Mouse (Mus musculus): ENCODE data around the gene Gm13290. TPM values are rescaled to one million over a fixed set of nuclear protein-coding genes. Genes with fewer than 3 reads are reported as not detected.
A peak's percentile ranks its signal among the peaks of the same experiment; 100 is the strongest.

Gene Gm13290
- total and polyA plus RNA-seq, 2 experiments from 2014 or later = not detected

DNA sequence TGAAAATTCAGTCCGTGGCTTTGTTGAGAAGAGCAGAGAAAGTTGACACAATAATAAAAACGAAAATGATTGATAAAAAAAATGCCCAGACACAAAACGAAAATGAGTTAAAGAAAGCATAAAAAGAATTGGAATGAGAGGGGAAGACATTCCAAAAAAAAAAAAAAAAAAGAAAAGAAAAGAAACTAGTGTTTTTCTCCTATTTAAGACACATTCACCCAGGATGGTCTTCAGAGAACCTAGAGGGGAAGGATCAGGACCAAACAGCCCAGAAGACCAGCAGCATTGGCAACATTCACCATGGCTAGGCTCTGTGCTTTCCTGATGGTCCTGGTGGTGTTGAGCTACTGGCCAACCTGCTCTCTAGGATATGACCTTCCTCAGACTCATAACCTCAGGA lies 42.3 kb downstream of the Gm13290 start, which contains the start of gene Ifna7:
Gene Ifna7, plus strand, starts transcription at position 301 of the 400 bp plus-strand sequence.
- 62% methylated on average over 3 of the region's 3 CpGs for WGBS
- Histone ChIP-seq H3K4me3 (ENCODE audit: low read depth, low read length) (no peak within 1 kb of the TSS), H3K4me2 (ENCODE audit: low read depth) (no peak within 1 kb of the TSS)

DNA sequence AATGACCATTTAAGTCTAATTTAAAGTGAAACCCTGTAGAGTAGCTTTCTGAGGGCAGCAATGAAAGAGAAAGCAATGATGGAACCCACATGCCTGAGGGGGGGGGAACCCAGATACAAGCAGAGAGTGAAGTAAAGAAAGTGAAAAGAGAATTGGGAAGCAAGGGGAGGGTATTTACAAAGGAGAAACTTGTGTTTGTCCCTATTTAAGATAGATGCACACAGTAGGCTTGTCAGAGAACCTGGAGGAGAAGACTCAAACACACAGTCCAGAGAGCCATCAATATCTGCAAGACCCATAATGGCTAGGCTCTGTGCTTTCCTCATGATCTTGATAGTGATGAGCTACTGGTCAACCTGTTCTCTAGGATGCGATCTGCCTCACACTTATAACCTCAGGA lies 46.0 kb downstream of the Gm13290 start, which contains the start of gene Ifna11:
Gene Ifna11, plus strand, starts transcription at position 301 of the 400 bp plus-strand sequence.
- ATAC-seq (no peak), DNase-seq (no peak)
- TF ChIP-seq CTCF (IDR thresholded peaks at IDR 0.05; ENCODE audit: low read depth) = no peak
- no peaks in the 10 kb centered on the region for H3K9me3 ChIP-seq (ENCODE audit: low read length)
- H3K4me3 ChIP-seq (ENCODE audit: low read depth, low read length) = no peak within 1 kb of the TSS
- H3K27me3 ChIP-seq (ENCODE audit: insufficient read depth, low read length) = no peaks in the 10 kb centered on the region
- H3K9ac ChIP-seq = no peak within 1 kb of the TSS
- H3K27ac ChIP-seq (ENCODE audit: low read depth, low read length) = no peak within 1 kb of the TSS
- H3K4me1 ChIP-seq (ENCODE audit: insufficient read depth) = no peaks in the 10 kb centered on the region
- no peak within 1 kb of the TSS for H3K4me2 ChIP-seq (ENCODE audit: low read depth)
- 92% methylated on average over 1 of the region's 1 CpGs for WGBS
- no peaks in the 10 kb centered on the region for H3K36me3 ChIP-seq (ENCODE audit: insufficient read depth)

More for the DNA sequence above, 42.3 kb downstream of the Gm13290 start, which contains the start of gene Ifna7:
- no peaks in the 10 kb centered on the region for H3K27me3 ChIP-seq (ENCODE audit: insufficient read depth, low read length)
- no peak within 1 kb of the TSS for H3K27ac ChIP-seq (ENCODE audit: low read depth, low read length)
- no peak within 1 kb of the TSS for H3K9ac ChIP-seq
- ATAC-seq = no peak
- no peaks in the 10 kb centered on the region for H3K36me3 ChIP-seq (ENCODE audit: insufficient read depth)
- H3K9me3 ChIP-seq (ENCODE audit: low read length) = no peaks in the 10 kb centered on the region
- no peak for TF ChIP-seq CTCF (IDR thresholded peaks at IDR 0.05; ENCODE audit: low read depth)
- H3K4me1 ChIP-seq (ENCODE audit: insufficient read depth) = no peaks in the 10 kb centered on the region
- DNase-seq = no peak

DNA sequence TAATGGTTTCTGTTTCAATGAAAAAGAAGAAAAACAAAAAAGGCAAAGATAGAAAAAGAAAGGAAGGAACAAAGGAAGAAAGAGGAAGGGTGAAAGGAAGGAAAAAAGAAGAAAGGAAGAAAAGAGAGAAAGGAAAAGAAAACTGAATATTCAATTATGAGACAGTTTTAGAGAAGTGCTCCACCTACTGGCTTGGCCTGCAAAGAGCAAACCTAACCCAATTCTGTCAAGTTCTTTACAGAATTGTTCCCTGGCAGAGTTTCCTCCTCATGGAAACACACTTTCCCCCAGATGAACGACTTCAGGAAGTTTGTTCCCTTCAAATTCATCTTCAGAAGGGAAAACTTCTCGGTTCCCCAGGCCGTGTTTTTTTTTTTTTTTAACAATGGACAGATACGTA lies 49.4 kb downstream of the Gm13290 start:
- DNase-seq = peak; percentile 36
- 26% methylated on average over 4 of the region's 4 CpGs for WGBS

More for the DNA sequence above, 49.4 kb downstream of the Gm13290 start:
- Histone ChIP-seq H3K9me3 (ENCODE audit: low read length) (no peaks in the 10 kb centered on the region), H3K27me3 (ENCODE audit: insufficient read depth, low read length) (no peaks in the 10 kb centered on the region), H3K36me3 (ENCODE audit: insufficient read depth) (no peaks in the 10 kb centered on the region), H3K4me3 (ENCODE audit: low read depth, low read length) (no peak overlapping the region), H3K9ac (no peak overlapping the region), H3K4me2 (ENCODE audit: low read depth) (no peak overlapping the region), H3K27ac (ENCODE audit: low read depth, low read length) (no peak overlapping the region), H3K4me1 (ENCODE audit: insufficient read depth) (no peaks in the 10 kb centered on the region)
- ATAC-seq = no peak
- TF ChIP-seq CTCF (IDR thresholded peaks at IDR 0.05; ENCODE audit: low read depth) = peak; percentile 69

Other genes starting within 250 kb of the Gm13290 start
Only the 30 nearest of the 31 such genes appear.
- gene Ifna14, start 202.0 kb upstream of the Gm13290 start, total RNA-seq (2014; rRNA removed) = not detected in 2 replicates
- gene Ifna14, start 202.0 kb upstream of the Gm13290 start, polyA plus RNA-seq (2015; fragmentation: Nextera tagmentation; extraction: Ambion mirVana) = not detected in 2 replicates
- not detected in 2 replicates for gene Ifna9, start 181.4 kb upstream of the Gm13290 start, total RNA-seq (2014; rRNA removed)
- not detected in 2 replicates for gene Ifna9, start 181.4 kb upstream of the Gm13290 start, polyA plus RNA-seq (2015; fragmentation: Nextera tagmentation; extraction: Ambion mirVana)
- gene Ifna12, start 170.5 kb upstream of the Gm13290 start, total RNA-seq (2014; rRNA removed) = not detected in 2 replicates
- gene Ifna12, start 170.5 kb upstream of the Gm13290 start, polyA plus RNA-seq (2015; fragmentation: Nextera tagmentation; extraction: Ambion mirVana) = not detected in 2 replicates
- not detected in 2 replicates for gene C87499, start 139.4 kb upstream of the Gm13290 start, total RNA-seq (2014; rRNA removed)
- not detected in 2 replicates for gene C87499, start 139.4 kb upstream of the Gm13290 start, polyA plus RNA-seq (2015; fragmentation: Nextera tagmentation; extraction: Ambion mirVana)
- not detected in 2 replicates for gene Ifna13, start 129.4 kb upstream of the Gm13290 start, total RNA-seq (2014; rRNA removed)
- not detected in 2 replicates for gene Ifna13, start 129.4 kb upstream of the Gm13290 start, polyA plus RNA-seq (2015; fragmentation: Nextera tagmentation; extraction: Ambion mirVana)
- gene Ifna16, start 96.9 kb upstream of the Gm13290 start, total RNA-seq (2014; rRNA removed) = not detected in 2 replicates
- gene Ifna16, start 96.9 kb upstream of the Gm13290 start, polyA plus RNA-seq (2015; fragmentation: Nextera tagmentation; extraction: Ambion mirVana) = not detected in 2 replicates
- gene Ifna2, start 89.9 kb upstream of the Gm13290 start, total RNA-seq (2014; rRNA removed) = not detected in 2 replicates
- gene Ifna2, start 89.9 kb upstream of the Gm13290 start, polyA plus RNA-seq (2015; fragmentation: Nextera tagmentation; extraction: Ambion mirVana) = not detected in 2 replicates
- gene Ifnab, start 82.5 kb upstream of the Gm13290 start, total RNA-seq (2014; rRNA removed) = not detected in 2 replicates
- gene Ifnab, start 82.5 kb upstream of the Gm13290 start, polyA plus RNA-seq (2015; fragmentation: Nextera tagmentation; extraction: Ambion mirVana) = not detected in 2 replicates
- 1.2 and 2.9 TPM in 2 replicates for gene Gm26566, start 52.0 kb upstream of the Gm13290 start, total RNA-seq (2014; rRNA removed)
- gene Gm26566, start 52.0 kb upstream of the Gm13290 start, polyA plus RNA-seq (2015; fragmentation: Nextera tagmentation; extraction: Ambion mirVana) = 0.84 and 1.1 TPM in 2 replicates
- gene Klhl9, start 51.4 kb upstream of the Gm13290 start, total RNA-seq (2014; rRNA removed) = 171 and 176 TPM in 2 replicates
- gene Klhl9, start 51.4 kb upstream of the Gm13290 start, polyA plus RNA-seq (2015; fragmentation: Nextera tagmentation; extraction: Ambion mirVana) = 65.8 and 78.1 TPM in 2 replicates
- gene Gm13271, start 19.0 kb upstream of the Gm13290 start, total RNA-seq (2014; rRNA removed) = not detected in 2 replicates
- not detected in 2 replicates for gene Gm13271, start 19.0 kb upstream of the Gm13290 start, polyA plus RNA-seq (2015; fragmentation: Nextera tagmentation; extraction: Ambion mirVana)
- not detected in 2 replicates for gene Gm13283, start 13.7 kb upstream of the Gm13290 start, total RNA-seq (2014; rRNA removed)
- gene Gm13283, start 13.7 kb upstream of the Gm13290 start, polyA plus RNA-seq (2015; fragmentation: Nextera tagmentation; extraction: Ambion mirVana) = not detected in 2 replicates
- not detected in 2 replicates for gene Gm13289, start 3.1 kb downstream of the Gm13290 start, total RNA-seq (2014; rRNA removed)
- gene Gm13289, start 3.1 kb downstream of the Gm13290 start, polyA plus RNA-seq (2015; fragmentation: Nextera tagmentation; extraction: Ambion mirVana) = not detected in 2 replicates
- not detected in 2 replicates for gene Gm13272, start 6.0 kb downstream of the Gm13290 start, total RNA-seq (2014; rRNA removed)
- not detected in 2 replicates for gene Gm13272, start 6.0 kb downstream of the Gm13290 start, polyA plus RNA-seq (2015; fragmentation: Nextera tagmentation; extraction: Ambion mirVana)
- 0.33 TPM in 1 of 2 replicates, not detected in the other for gene Ifnz, start 8.3 kb downstream of the Gm13290 start, total RNA-seq (2014; rRNA removed)
- not detected in 2 replicates for gene Ifnz, start 8.3 kb downstream of the Gm13290 start, polyA plus RNA-seq (2015; fragmentation: Nextera tagmentation; extraction: Ambion mirVana)
- not detected in 2 replicates for gene Gm13276, start 11.9 kb downstream of the Gm13290 start, total RNA-seq (2014; rRNA removed)
- gene Gm13276, start 11.9 kb downstream of the Gm13290 start, polyA plus RNA-seq (2015; fragmentation: Nextera tagmentation; extraction: Ambion mirVana) = not detected in 2 replicates
- gene Gm13277, start 14.8 kb downstream of the Gm13290 start, total RNA-seq (2014; rRNA removed) = not detected in 2 replicates
- not detected in 2 replicates for gene Gm13277, start 14.8 kb downstream of the Gm13290 start, polyA plus RNA-seq (2015; fragmentation: Nextera tagmentation; extraction: Ambion mirVana)
- not detected in 2 replicates for gene Gm13278, start 17.7 kb downstream of the Gm13290 start, total RNA-seq (2014; rRNA removed)
- gene Gm13278, start 17.7 kb downstream of the Gm13290 start, polyA plus RNA-seq (2015; fragmentation: Nextera tagmentation; extraction: Ambion mirVana) = not detected in 2 replicates
- not detected in 2 replicates for gene Gm13275, start 20.7 kb downstream of the Gm13290 start, total RNA-seq (2014; rRNA removed)
- not detected in 2 replicates for gene Gm13275, start 20.7 kb downstream of the Gm13290 start, polyA plus RNA-seq (2015; fragmentation: Nextera tagmentation; extraction: Ambion mirVana)
- gene Gm13279, start 23.6 kb downstream of the Gm13290 start, total RNA-seq (2014; rRNA removed) = not detected in 2 replicates
- gene Gm13279, start 23.6 kb downstream of the Gm13290 start, polyA plus RNA-seq (2015; fragmentation: Nextera tagmentation; extraction: Ambion mirVana) = not detected in 2 replicates
- gene Gm13285, start 25.8 kb downstream of the Gm13290 start, total RNA-seq (2014; rRNA removed) = not detected in 2 replicates
- not detected in 2 replicates for gene Gm13285, start 25.8 kb downstream of the Gm13290 start, polyA plus RNA-seq (2015; fragmentation: Nextera tagmentation; extraction: Ambion mirVana)
- not detected in 2 replicates for gene Gm13287, start 29.4 kb downstream of the Gm13290 start, total RNA-seq (2014; rRNA removed)
- not detected in 2 replicates for gene Gm13287, start 29.4 kb downstream of the Gm13290 start, polyA plus RNA-seq (2015; fragmentation: Nextera tagmentation; extraction: Ambion mirVana)
- gene Gm13288, start 31.7 kb downstream of the Gm13290 start, total RNA-seq (2014; rRNA removed) = not detected in 2 replicates
- gene Gm13288, start 31.7 kb downstream of the Gm13290 start, polyA plus RNA-seq (2015; fragmentation: Nextera tagmentation; extraction: Ambion mirVana) = not detected in 2 replicates
- gene Ifna7, start 42.4 kb downstream of the Gm13290 start, total RNA-seq (2014; rRNA removed) = not detected in 2 replicates
- gene Ifna7, start 42.4 kb downstream of the Gm13290 start, polyA plus RNA-seq (2015; fragmentation: Nextera tagmentation; extraction: Ambion mirVana) = not detected in 2 replicates
- not detected in 2 replicates for gene Ifna11, start 46.1 kb downstream of the Gm13290 start, total RNA-seq (2014; rRNA removed)
- not detected in 2 replicates for gene Ifna11, start 46.1 kb downstream of the Gm13290 start, polyA plus RNA-seq (2015; fragmentation: Nextera tagmentation; extraction: Ambion mirVana)
- not detected in 2 replicates for gene Ifna6, start 53.6 kb downstream of the Gm13290 start, total RNA-seq (2014; rRNA removed)
- gene Ifna6, start 53.6 kb downstream of the Gm13290 start, polyA plus RNA-seq (2015; fragmentation: Nextera tagmentation; extraction: Ambion mirVana) = not detected in 2 replicates
- not detected in 2 replicates for gene Ifna5, start 61.7 kb downstream of the Gm13290 start, total RNA-seq (2014; rRNA removed)
- not detected in 2 replicates for gene Ifna5, start 61.7 kb downstream of the Gm13290 start, polyA plus RNA-seq (2015; fragmentation: Nextera tagmentation; extraction: Ambion mirVana)
- not detected in 2 replicates for gene Ifna4, start 68.0 kb downstream of the Gm13290 start, total RNA-seq (2014; rRNA removed)
- not detected in 2 replicates for gene Ifna4, start 68.0 kb downstream of the Gm13290 start, polyA plus RNA-seq (2015; fragmentation: Nextera tagmentation; extraction: Ambion mirVana)
- not detected in 2 replicates for gene Ifna1, start 76.3 kb downstream of the Gm13290 start, total RNA-seq (2014; rRNA removed)
- not detected in 2 replicates for gene Ifna1, start 76.3 kb downstream of the Gm13290 start, polyA plus RNA-seq (2015; fragmentation: Nextera tagmentation; extraction: Ambion mirVana)
- not detected in 2 replicates for gene Ifne, start 106.4 kb downstream of the Gm13290 start, total RNA-seq (2014; rRNA removed)
- not detected in 2 replicates for gene Ifne, start 106.4 kb downstream of the Gm13290 start, polyA plus RNA-seq (2015; fragmentation: Nextera tagmentation; extraction: Ambion mirVana)

All from forebrain, postnatal 0 days (tissue).